Mouse (Mus musculus) monocyte, adult 5-6 weeks (primary cell): ENCODE measurements around the gene Clk2. TPM values are rescaled to one million over a fixed set of nuclear protein-coding genes. Genes with fewer than 3 reads are reported as not detected.

Experiments used
- ATAC-seq: fragments of 153-309, 156-312 bp; replicated peaks from 2 replicates; pipeline ENCODE4 v1.8.0; 2017; ENCODE audit warnings: mild to moderate bottlenecking; ENCODE audit not compliant: low TSS enrichment, insufficient number of reproducible peaks, severe bottlenecking, poor library complexity, low FRiP score
- total RNA-seq: library from RNA; stranded (forward); fragments of 200-1000, 200-491, 200-594 nt; gene quantifications from 3 replicates; pipeline ENCODE4 v1.2.3, GENCODE M21; 2017

The Clk2 gene
- total RNA-seq, result 81.2 to 140 TPM (median 118 TPM) in 3 replicates

DNA sequence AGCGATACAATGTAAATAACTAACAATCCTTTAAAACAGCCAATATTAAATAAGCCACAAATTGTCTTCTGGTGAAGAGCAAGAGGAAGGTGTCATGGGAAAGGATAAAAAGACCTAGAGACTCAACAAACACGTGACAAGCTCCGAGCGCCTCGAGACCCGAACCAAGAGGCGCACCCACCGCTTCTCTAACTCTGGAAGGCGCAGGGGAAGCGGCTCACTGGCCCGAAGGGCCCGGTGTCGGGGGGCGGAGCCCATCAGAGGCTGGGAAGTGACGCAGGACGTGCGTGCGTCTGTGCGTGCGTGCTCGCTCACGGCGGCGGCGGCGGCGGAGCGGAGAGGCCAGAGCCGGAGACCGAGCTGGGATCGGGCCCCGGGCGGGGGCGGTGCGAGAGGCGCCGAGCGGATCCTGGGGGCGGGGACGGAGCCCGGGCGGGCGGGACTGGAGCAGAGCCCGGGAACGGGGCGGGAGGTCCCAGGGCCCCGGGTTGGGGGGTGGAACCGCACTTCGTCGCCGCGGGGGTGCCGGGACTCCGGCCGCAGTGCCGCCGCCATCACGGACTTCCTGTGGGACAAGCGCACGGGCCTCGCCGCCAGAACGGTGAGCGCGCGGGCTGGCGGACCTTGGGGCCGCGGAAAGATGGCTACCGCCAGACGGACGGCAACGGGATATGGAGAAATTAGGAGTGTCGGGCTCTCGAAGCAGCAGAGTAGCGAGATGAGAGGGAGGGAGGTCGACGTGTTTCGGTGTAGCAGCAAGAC, at the start of gene Clk2:
TSS of gene Clk2 (plus strand) at position 290 of the 762 bp plus-strand sequence.
- peak; percentile 91 for ATAC-seq

DNA sequence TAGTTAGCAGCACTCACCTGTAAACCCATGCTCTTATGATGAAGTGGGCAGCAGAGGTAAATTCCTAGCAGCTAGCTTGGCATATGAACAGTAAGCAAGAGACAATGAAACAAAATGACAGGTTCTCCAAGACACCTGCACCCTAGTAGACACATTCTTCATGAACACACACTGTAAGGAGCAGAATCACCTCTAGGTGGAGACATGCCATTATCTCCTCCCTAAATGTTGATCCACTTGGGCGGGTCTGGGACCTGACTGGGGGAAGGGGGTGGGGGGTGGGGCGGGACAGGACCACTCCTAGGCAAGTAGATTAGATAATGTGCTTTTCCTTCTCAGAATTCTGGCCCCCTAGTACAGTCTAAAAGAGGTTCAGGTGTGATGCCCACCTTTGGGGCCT, 49.1 kb upstream of the Clk2 start:
- no peak for ATAC-seq

DNA sequence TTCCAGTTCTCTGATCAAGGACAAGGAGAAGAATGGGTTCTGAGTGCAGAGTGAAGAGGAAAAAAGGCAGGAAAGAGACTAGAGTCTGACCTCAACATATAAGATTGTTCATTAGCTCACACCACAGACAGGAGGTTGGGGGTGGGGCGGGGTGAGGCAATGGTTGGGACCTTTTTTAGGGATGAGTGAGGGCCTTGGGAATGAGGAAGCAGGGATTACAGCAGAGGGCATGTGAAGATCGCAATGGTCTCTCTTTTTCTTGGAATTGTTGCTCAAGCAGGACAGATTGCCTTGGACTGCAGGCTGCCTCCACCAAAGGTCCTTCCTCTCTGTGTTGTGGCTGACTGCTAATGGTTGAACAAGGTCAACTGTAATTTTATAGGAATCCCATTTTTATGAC, 41.3 kb upstream of the Clk2 start:
- ATAC-seq, result no peak

DNA sequence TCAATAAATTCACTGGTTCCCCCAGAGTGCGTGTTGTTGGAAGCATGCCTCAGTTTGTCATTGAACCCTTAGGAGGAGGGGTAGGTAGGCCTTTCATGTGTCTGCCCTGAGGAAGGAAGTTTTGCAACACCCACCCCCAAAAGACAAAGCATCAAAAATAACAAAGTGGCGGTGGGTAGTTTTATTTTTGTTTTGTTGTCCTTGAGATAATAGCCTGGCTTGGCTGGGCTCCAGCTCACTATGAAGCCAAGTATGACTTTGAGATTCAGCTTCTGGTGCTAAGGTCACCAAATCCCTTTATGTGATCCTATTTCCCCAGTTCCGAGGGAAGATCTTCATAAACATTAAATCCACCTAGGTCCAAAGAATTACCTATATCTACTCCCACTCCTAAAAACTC, 40.4 kb upstream of the Clk2 start:
- no peak for ATAC-seq

DNA sequence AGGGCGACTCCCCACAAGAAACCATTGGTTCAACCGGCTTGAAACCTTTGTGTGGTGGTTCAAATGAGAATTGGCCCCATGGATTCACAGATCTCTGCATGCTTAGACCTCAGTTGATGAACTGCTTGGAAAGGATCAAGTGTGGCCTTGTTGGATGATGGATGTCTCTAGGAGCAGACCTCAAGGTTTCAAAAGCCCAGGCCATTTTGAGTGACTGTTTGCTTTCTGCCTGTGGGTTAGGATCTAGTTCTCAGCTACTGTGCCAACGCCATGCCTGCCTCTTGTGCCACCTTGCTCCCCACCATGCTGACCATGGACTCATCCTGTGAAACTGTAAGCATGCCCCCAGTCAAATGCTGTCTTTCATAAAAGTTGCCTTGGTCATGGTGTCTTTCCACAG, 38.6 kb upstream of the Clk2 start:
- no peak for ATAC-seq

DNA sequence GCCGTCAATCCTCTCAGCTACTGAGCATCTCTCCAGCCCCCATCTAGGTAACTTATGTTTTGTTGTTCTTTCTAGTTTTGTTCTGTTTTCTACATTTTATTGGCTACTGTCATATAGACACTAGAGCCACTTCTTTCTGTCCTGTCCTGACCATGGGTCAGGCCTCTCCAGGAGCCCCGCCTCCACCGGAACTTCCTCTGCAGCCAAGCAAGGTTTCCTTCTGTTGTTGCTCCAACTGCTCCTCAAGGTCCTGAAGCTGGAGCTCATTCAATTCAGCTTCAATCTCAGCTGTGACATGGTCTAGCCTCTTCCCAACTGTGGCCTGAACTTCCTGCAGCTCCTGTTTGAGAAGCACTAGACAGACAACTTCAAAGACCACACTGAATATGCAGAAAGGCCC, 34.7 kb upstream of the Clk2 start:
- ATAC-seq, result no peak

DNA sequence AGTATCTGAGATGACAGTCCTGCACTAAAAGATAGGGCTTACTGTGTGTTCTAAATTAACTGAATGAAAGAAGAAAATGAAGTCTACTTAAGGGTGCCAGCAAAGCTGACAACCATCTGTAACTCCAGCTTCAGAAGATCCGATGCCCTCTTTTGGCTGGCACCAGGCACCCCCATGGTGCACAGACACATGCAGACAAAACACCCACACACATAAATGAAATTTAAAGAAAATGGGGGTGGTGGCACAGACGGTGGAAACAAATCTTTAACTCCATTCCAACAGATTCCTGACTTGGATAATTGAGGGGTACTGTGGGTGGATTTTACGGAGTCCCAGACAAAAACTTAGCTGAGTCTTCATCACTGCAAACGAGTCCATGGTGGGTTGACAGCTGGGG, 32.8 kb upstream of the Clk2 start:
- ATAC-seq, result no peak

DNA sequence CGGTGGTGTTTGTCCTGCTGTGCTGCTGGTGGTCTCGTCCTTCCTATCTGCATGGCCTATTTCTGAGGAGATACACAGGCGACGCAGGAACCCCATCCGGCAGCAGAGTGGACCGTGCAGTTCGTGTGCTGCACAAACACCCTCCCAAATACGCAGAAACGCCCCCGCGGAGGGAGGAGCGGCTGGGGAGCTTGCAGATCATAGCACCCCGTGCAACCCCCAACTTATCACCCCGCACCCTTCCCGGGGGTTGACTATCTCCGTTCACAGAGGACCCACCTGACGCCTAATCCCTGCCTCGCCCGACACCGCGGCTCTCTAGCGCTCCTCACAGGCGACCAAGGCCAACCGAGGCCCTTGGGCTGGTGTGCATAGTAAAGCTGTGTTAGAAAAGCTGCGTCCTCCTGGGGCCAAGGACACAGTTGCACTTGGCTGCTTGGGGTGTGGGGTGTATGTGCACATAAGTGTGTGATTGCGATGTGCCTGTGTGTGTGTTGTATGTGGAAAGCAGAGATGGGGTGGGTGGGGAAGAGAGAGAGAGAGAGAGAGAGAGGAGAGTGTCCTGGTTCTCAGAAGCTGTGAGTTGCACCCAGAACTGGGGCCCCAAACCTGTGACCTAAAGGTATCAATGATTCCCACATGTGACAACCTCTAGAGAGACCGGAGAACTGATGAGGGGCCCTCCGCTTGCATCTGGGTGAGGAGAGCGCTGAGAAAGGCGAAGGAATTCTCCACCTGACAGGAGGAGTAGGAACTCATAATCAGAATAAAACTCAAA, 32.1 kb upstream of the Clk2 start:
- ATAC-seq, result no peak

DNA sequence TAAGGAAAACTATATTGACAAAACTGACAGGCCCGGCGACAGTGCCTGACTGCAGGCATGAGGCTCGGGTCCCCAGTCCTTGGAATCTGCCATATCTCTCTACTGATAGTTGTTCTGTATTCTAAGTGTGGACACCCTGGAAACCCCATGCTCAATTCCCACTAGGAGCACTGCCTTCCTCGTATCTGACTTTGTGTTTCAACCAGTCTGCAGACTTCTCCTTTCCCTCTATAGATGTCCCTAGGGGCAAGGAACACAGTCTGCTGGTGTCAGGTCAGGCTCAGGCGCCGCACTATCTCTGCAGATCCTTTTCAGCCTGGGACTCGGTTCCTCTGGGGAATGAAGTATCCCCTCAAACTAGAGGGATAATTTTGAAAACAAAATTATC, 31.5 kb upstream of the Clk2 start:
- ATAC-seq, result no peak

DNA sequence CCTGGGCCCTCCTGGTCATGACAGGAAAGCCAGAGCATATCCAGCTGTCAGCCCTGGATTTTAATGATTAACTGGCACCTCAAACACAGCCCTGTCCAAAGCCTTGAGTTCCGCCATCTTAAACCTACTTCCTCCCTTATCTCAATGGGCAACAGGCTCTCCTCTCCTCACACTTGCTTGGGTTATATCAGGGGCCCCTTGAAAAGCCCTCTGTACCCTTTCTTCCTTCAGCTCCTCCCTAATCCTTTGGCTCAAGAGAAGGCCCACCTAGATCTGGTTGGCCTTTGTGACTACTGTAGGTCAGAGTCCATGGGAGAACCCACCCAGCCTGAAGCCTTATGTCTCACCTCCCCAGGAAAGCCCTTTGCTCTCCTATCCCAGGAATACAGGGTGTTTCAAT, 30.8 kb upstream of the Clk2 start:
- no peak for ATAC-seq

DNA sequence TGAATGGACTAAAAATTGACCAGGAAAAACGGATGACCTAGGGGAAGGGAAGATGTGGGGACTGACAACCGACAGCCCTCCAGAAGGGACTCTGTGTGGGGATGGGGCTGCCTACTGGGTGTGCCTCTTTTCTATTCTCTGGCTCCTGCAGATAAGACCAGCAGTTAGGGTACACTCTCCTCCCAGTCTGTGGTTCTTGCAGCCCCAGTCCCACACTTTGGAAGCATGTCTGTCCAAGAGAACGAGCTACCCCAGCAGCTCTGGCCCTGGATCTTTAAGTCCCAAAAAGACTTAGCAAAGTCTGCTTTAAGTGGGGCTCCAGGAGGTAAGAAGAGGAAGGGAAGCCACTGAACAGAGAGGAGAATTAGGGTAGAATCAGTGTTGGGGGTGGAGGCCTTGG, 28.6 kb upstream of the Clk2 start, which contains the start of gene Pklr:
TSS of gene Pklr (plus strand) at position 185 of the 400 bp plus-strand sequence.
- no peak for ATAC-seq

DNA sequence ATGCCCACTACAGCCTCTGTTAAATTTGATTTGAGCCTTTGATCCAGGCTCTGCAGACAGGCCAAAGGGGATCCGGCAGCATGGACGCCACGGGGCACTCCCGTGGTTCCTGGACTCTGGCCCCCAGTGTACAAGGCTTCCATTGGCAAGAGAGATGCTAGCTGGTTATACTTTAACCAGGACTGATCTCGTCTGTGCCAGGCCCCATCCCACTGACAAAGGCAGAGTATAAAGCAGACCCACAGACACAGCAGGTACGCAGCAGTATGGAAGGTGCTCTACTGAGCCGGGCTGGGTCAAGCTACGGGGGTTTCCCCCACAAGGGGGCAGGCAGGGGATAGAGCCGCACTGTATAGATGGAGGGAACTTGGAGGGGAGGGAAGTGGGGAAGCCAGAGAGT, 28.2 kb upstream of the Clk2 start:
- no peak for ATAC-seq

DNA sequence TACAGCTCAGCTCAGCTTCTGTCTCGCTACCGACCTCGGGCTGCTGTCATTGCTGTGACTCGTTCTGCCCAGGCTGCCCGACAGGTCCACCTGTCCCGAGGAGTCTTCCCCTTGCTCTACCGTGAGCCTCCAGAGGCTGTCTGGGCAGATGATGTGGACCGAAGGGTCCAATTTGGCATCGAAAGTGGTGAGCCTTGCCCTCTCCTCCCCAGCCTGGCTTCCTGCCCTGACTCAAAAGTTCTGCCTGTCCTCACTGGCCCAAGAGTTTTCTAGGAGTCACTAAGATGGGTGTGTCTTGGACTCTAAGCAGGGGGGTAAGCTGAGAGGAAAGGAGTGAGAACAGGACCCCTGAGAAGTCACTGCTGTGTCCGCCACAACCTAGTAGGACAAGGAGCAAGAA, 19.8 kb upstream of the Clk2 start:
- ATAC-seq, result no peak

DNA sequence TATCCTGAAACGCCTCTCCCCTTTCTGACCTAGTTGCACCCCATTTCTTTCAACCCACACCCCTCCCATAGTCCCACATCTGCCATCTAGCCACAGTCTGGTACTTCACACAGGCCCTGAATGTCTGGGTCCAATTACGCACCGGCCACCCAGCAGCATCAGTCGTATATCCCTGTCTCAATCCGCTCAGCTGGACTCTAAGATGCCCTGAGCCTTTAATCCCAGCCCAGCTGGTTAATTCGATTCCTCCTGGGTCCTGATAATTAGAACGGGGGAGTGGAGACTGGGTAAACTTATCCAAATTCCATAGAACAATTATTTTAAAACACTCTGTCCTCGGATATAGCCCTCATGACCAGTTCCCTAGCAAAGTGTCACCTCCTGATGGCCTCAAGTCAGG, 19.0 kb upstream of the Clk2 start:
- no peak for ATAC-seq

DNA sequence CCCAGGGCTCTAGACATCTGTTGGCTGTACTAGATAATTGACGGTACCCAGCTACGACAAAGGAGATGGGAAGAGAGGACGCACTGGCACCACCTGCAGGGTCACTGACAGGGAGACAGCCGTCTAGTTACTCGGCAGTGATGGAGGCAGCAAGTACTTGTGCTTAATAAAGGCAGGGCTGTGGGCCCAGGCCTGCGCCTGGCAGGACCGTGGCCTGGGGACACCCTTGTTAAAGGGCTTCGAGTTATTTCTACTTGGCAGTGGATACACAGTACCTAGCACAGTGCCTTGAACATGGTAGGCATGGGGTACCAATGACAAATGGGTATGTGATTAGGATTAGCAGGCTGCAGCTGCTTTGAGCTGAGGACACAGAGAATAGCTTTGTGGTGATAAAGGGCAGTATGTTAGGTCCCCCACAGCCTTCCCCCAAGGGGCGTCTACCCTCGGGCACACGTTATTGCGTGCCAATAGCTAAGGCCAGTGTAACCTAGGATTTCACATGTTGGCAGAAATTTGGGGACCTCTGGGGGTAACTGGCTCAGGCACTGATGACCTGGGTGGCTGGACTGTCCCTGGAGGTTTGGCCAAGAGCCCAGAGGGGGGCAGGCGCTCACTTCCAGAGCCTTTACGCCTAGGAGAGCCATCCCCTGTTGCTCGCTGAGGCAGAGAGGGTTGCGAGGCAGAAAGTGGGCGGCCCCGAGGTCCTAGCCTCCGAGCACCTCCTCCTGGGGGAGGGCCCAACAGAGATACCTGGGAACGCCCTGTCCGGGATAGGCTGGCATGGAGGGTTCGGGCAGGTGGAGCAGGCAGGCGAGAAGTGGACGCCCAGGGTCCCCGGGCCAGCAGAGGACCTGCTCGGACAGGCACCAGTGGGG, 17.3 kb upstream of the Clk2 start:
- ATAC-seq, result no peak

DNA sequence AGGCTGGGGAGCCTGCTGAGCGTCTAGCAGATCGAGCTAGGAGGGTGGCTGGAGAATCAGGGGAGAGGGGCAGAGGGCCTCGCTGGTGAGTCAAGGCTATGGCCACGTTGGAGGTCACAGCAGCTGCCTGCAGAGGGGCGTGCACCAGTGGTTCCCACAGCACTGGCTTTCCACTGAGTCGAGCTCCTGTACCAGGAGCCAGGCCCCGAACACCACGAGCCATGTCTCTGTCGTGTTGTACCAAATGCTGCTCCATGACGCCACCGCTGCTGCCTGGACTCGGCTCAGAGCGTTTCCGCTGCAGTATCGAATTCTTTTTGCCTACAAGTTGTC, 16.6 kb upstream of the Clk2 start:
- ATAC-seq, result no peak

DNA sequence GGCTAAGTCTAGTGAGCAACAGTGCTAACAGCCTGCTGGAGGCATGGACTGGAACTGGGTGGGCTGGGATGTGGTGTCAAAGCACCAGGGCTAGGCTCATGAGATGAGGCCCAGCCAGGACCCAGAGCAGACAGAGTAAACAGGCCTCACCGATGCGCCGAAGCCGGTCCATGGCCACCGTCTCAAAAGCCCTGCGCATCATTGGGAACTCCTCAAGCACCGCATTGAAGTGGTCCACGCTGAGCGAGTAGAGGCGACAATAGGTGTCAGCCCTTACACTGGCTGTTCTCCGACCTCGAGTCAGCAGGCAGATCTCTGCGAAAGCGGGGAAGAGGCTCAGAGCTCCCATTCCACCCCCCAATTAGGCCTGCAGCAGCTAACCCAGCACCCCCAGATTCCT, 16.0 kb upstream of the Clk2 start:
- ATAC-seq, result no peak

DNA sequence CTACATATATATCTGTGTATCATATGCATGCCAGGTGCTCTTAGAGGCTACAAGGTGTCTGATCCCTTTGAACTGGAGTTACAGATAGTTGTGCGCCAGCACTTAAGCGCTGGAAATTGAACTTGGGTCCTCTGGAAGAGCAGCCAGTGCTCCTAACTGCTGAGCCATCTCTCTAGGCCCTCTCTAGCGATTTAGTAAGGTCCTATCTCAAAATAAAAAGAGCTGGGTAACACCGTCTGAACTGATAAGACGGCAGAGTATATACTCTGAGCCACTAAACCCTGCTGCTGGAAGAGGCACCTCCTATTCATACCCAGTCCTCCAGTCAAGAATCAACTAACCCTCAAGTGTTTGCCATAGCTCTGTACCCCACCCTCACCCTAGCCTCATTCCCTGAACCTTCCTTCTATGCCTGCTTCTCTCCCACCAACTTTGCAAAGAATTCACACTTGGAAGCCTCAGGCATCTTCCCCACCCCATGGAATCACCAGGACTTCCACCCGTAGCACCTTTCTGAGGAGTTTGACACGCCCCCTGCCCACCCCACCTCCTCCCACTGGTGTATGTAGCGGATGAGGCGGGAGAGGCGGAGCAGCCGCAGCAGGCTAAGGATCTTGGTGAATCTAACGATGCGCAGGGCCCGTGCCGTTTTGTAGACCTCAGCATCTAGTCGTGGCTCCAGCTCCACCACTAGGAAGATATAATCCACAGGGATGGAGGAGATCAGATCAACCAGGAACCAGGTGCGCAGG, 12.3 kb upstream of the Clk2 start:
- no peak for ATAC-seq

DNA sequence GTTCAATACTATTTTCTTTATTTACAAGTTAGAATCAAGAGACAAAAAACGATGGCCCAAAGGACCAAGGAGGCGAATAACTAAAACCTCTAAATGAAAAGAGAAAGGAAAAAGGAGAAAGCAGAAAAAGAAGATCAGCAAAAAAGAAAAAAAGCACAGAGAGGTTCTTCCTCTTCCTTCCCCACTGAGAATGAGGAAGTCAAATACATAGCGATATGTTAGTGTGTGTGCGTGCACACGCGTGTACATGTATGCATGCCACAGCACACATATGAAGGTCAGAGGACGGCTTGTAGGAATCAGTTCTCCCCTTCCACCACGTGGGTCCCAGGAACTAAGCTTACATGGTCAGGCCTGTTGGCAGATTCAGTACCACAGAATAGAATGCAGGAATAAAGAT, 7.6 kb upstream of the Clk2 start:
- ATAC-seq, result no peak
